Mouse (Mus musculus): ENCODE results near the gene Wnt5b.

DNA sequence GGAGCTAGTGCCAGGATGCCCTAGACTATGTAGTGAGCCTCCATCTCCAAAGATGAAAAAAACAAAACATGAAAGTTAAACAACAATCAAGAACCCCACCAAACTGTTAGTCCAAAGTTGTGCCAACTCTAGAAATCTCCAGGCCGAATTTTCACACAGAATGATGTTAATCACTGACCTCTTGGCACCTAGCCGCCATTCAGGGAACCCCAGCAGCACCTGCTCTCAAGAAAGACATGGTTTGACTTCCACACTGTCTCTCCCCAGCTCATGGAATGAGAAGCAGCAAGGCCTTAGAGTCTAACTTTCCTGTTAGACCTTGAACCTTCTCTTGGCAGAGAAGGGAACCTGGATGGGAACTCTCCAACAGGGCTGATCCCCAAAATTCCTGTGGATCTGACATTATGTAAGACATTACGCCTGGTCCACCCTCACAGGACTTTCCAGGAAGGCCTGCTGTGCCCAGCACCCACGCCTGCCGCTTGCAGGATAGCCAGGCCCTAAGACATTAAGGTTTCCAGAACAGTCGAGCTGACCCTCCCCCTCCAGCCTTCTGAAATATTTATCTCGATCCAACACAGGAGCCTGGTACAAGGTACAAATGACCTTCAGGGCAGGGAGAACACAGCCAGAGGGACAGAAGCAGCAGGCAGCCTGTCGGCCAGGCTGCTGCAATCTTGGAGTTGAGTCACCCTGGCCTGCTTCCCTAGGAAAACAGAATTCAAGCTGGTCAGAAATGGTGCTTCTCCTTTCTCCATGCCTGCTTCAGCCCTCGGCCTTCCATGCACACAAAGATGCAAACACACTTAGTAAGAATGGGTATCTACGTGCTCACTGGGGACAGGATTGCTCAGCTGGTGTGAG lies 77.0 kb downstream of the Wnt5b start:
- TF ChIP-seq ZC3H11A (IDR thresholded peaks at IDR 0.05; ENCODE audit: borderline replicate concordance, low read depth, low read length), result no peak
- TF ChIP-seq ZNF384 (IDR thresholded peaks at IDR 0.05; ENCODE audit: low read depth, low read length), result no peak
- no peak for TF ChIP-seq HCFC1 (IDR thresholded peaks at IDR 0.05; ENCODE audit: borderline replicate concordance, insufficient read depth, low read length)
- TF ChIP-seq MAFK (IDR thresholded peaks at IDR 0.05; ENCODE audit: insufficient read depth, low read depth, low read length), result no peak
- TF ChIP-seq CHD2 (IDR thresholded peaks at IDR 0.05; ENCODE audit: low read depth, low read length), result no peak
